ENCODE assay signal across 9 mouse cellular contexts in genomic region chrX:134913234-134913936, GRCm38 (mm10). TPM values are rescaled to one million over a fixed set of nuclear protein-coding genes. Genes with fewer than 3 reads are reported as not detected.
DNase-seq lines count a peak whose midpoint lies in the region; ATAC-seq lines count a peak whose summit lies in the region.
"Had no signal": no experiment of that assay in that cellular context is flagged by ENCODE, and none has a peak within 500 bp of the region (broad histone marks: within the 10 kb centered on the region; RNA-seq: fewer than 3 reads in every experiment).

No protein-coding gene starts in this region.

- H3K27ac ChIP-seq in heart, embryonic 12.5 days (ENCODE audit: poor library complexity, severe bottlenecking), result no peak overlapping the region

- no peak overlapping the region for H3K4me3 ChIP-seq in heart, embryonic 12.5 days

- H3K4me2 ChIP-seq in heart, embryonic 12.5 days, result no peak overlapping the region

- no peak for ATAC-seq in heart, embryonic 12.5 days (ENCODE audit: insufficient number of reproducible peaks, low FRiP score)
- ATAC-seq in megakaryocyte progenitor cell, adult 5-6 weeks (replicated peaks; ENCODE audit: poor library complexity), result peak; percentile 65

- H3K36me3 ChIP-seq in heart, embryonic 12.5 days, result no peaks in the 10 kb centered on the region

- H3K4me1 ChIP-seq in heart, embryonic 12.5 days (replicated peaks), result no peaks in the 10 kb centered on the region

- DNase-seq in heart, adult 18-20 months, result peak; percentile 24 to 61
- DNase-seq in 3T3-L1 (ENCODE audit: low read depth, low spot score), result peak; percentile 72
- peak; percentile 74 for DNase-seq in NIH3T3 (ENCODE audit: low read depth)
- peak; percentile 24 for DNase-seq in forelimb bud, embryonic 11.5 days (ENCODE audit: low read depth, low spot score)
- DNase-seq in kidney, adult 9 months, result peak; percentile 33
- no peak for DNase-seq in ovary, adult 18-20 months (ENCODE audit: low spot score)

- no peaks in the 10 kb centered on the region for H3K27me3 ChIP-seq in heart, embryonic 12.5 days (replicated peaks)

- WGBS in heart, embryonic 12.5 days, result 6% methylated on average over 4 of the region's 4 CpGs

- no peaks in the 10 kb centered on the region for H3K9me3 ChIP-seq in heart, embryonic 12.5 days (replicated peaks)

- no peak overlapping the region for H3K9ac ChIP-seq in heart, embryonic 12.5 days

RNA-seq across cellular contexts. Expression of gene Nxf2, which starts 51.2 kb away (rescaled TPM):
- total RNA-seq in heart, adult 18-20 months (2021), result not detected
- 0.57 and 0.74 TPM in 2 replicates for polyA plus RNA-seq in heart, embryonic 12.5 days (2016; fragmentation: Nextera tagmentation; extraction: Ambion mirVana)
- total RNA-seq in megakaryocyte progenitor cell, adult 5-6 weeks (2015), result 1.7 and 2.2 TPM in 2 replicates
- total RNA-seq in megakaryocyte progenitor cell, adult 5-6 weeks (2017), result 0.54 and 0.98 TPM in 2 replicates
- total RNA-seq: layer of hippocampus, adult 18-20 months had no signal
